Mouse (Mus musculus) brain, embryonic 14.5 days (tissue): ENCODE measurements at regions not wholly inside any gene's neighbourhood (a gene's known extent, or its start where the extent isn't known, plus 50 kb on each side); places are given as distances from the start of the nearest gene placed in this dataset.

ENCODE experiments used
- CTCF ChIP-seq: fragments of 200-500 bp; IDR thresholded peaks from 2 replicates; pipeline ENCODE4 v1.5.1; 2012; ENCODE audit warnings: inconsistent platforms, mild to moderate bottlenecking, moderate library complexity, borderline replicate concordance; ENCODE audit not compliant: insufficient read depth, insufficient read length; ENCODE audit errors: extremely low read depth
- POLR2A ChIP-seq: fragments of 200-500 bp; IDR thresholded peaks from 2 replicates; pipeline ENCODE4 v1.6.1; 2012; ENCODE audit warnings: mild to moderate bottlenecking, inconsistent platforms, borderline replicate concordance; ENCODE audit not compliant: poor library complexity, insufficient read depth, insufficient read length, severe bottlenecking; ENCODE audit errors: extremely low read depth

- TF ChIP-seq POLR2A = no peak
- no peak for TF ChIP-seq CTCF
Measured at GRCm38 (mm10) chr12:107823768-107824394, 179.5 kb downstream of the Bcl11b start.
